Mouse (Mus musculus): ENCODE data around the gene Hs6st3. TPM values are rescaled to one million over a fixed set of nuclear protein-coding genes. Genes with fewer than 3 reads are reported as not detected.

Hs6st3 gene
- polyA plus RNA-seq, 1 experiment from 2014 or later, result 2.9 TPM

- Histone ChIP-seq H3K9ac (replicated peaks; ENCODE audit: low read length) (no peak overlapping the region), H3K27ac (replicated peaks; ENCODE audit: low read depth, low read length) (no peak overlapping the region), H3K4me1 (ENCODE audit: control insufficient read depth, insufficient read depth, low read length) (peaks cover 23% of the 10 kb centered on the region), H3K9me3 (ENCODE audit: control insufficient read depth, low read length) (no peaks in the 10 kb centered on the region), H3K4me2 (ENCODE audit: low read length) (peak overlapping the region; percentile 18), H3K27me3 (ENCODE audit: control insufficient read depth, insufficient read depth, low read length) (no peaks in the 10 kb centered on the region), H3K4me3 (replicated peaks; ENCODE audit: low read depth, low read length) (no peak overlapping the region), H3K36me3 (ENCODE audit: control insufficient read depth, insufficient read depth, low read length) (no peaks in the 10 kb centered on the region)
- peak; percentile 49 for DNase-seq
- ATAC-seq (ENCODE audit: low FRiP score, low TSS enrichment), result no peak
- 8% methylated on average over 5 of the region's 5 CpGs for WGBS
These were observed 714.0 kb downstream of the Hs6st3 start for GRCm38 (mm10) chr14:119852139-119852538.

GRCm38 (mm10) chr14:119857338-119858291 lies 719.5 kb downstream of the Hs6st3 start:
- 33% methylated on average over 23 of the region's 23 CpGs for WGBS
- peak overlapping the region; percentile 46 for H3K4me2 ChIP-seq (ENCODE audit: low read length)
- H3K4me3 ChIP-seq (replicated peaks; ENCODE audit: low read depth, low read length), result peak overlapping the region; percentile 8; the same call in 1 of the 2 replicates
- no peaks in the 10 kb centered on the region for H3K36me3 ChIP-seq (ENCODE audit: control insufficient read depth, insufficient read depth, low read length)
- H3K9me3 ChIP-seq (ENCODE audit: control insufficient read depth, low read length), result no peaks in the 10 kb centered on the region
- DNase-seq (peak; percentile 83), ATAC-seq (ENCODE audit: low FRiP score, low TSS enrichment) (peak; percentile 90)
- no peak overlapping the region; the same call in 1 of the 2 replicates for H3K9ac ChIP-seq (replicated peaks; ENCODE audit: low read length)
- H3K27ac ChIP-seq (replicated peaks; ENCODE audit: low read depth, low read length), result peak overlapping the region; percentile 70
- no peaks in the 10 kb centered on the region for H3K27me3 ChIP-seq (ENCODE audit: control insufficient read depth, insufficient read depth, low read length)
- H3K4me1 ChIP-seq (ENCODE audit: control insufficient read depth, insufficient read depth, low read length), result peaks cover 31% of the 10 kb centered on the region

- H3K27ac ChIP-seq (replicated peaks; ENCODE audit: low read depth, low read length), result no peak overlapping the region
- no peak for ATAC-seq (ENCODE audit: low FRiP score, low TSS enrichment)
These were observed 735.5 kb downstream of the Hs6st3 start for GRCm38 (mm10) chr14:119873617-119874016.

GRCm38 (mm10) chr14:119892922-119893321 lies 754.8 kb downstream of the Hs6st3 start:
- Histone ChIP-seq H3K27me3 (ENCODE audit: control insufficient read depth, insufficient read depth, low read length) (no peaks in the 10 kb centered on the region), H3K36me3 (ENCODE audit: control insufficient read depth, insufficient read depth, low read length) (no peaks in the 10 kb centered on the region), H3K4me2 (ENCODE audit: low read length) (no peak overlapping the region), H3K4me3 (replicated peaks; ENCODE audit: low read depth, low read length) (no peak overlapping the region), H3K9me3 (ENCODE audit: control insufficient read depth, low read length) (no peaks in the 10 kb centered on the region), H3K4me1 (ENCODE audit: control insufficient read depth, insufficient read depth, low read length) (peaks cover 3% of the 10 kb centered on the region; the same call in 1 of the 2 replicates), H3K27ac (replicated peaks; ENCODE audit: low read depth, low read length) (no peak overlapping the region), H3K9ac (replicated peaks; ENCODE audit: low read length) (no peak overlapping the region)
- DNase-seq (peak; percentile 41), ATAC-seq (ENCODE audit: low FRiP score, low TSS enrichment) (peak; percentile 37; the same call in 1 of the 2 replicates)
- WGBS, result 67% methylated on average over 8 of the region's 8 CpGs

More at GRCm38 (mm10) chr14:119873617-119874016, 735.5 kb downstream of the Hs6st3 start:
- H3K4me2 ChIP-seq (ENCODE audit: low read length), result no peak overlapping the region
- no peaks in the 10 kb centered on the region for H3K4me1 ChIP-seq (ENCODE audit: control insufficient read depth, insufficient read depth, low read length)
- no peaks in the 10 kb centered on the region for H3K36me3 ChIP-seq (ENCODE audit: control insufficient read depth, insufficient read depth, low read length)
- no peak overlapping the region for H3K4me3 ChIP-seq (replicated peaks; ENCODE audit: low read depth, low read length)
- 88% methylated on average over 4 of the region's 4 CpGs for WGBS
- H3K27me3 ChIP-seq (ENCODE audit: control insufficient read depth, insufficient read depth, low read length), result no peaks in the 10 kb centered on the region
- no peak for DNase-seq
- no peak overlapping the region for H3K9ac ChIP-seq (replicated peaks; ENCODE audit: low read length)
- no peaks in the 10 kb centered on the region for H3K9me3 ChIP-seq (ENCODE audit: control insufficient read depth, low read length)

GRCm38 (mm10) chr14:119895097-119895496 lies 757.0 kb downstream of the Hs6st3 start:
- no peak overlapping the region for H3K27ac ChIP-seq (replicated peaks; ENCODE audit: low read depth, low read length)
- no peak overlapping the region for H3K9ac ChIP-seq (replicated peaks; ENCODE audit: low read length)
- WGBS, result 95% methylated on average over 8 of the region's 8 CpGs
- H3K9me3 ChIP-seq (ENCODE audit: control insufficient read depth, low read length), result no peaks in the 10 kb centered on the region
- DNase-seq (no peak), ATAC-seq (ENCODE audit: low FRiP score, low TSS enrichment) (no peak)
- no peak overlapping the region for H3K4me3 ChIP-seq (replicated peaks; ENCODE audit: low read depth, low read length)
- no peaks in the 10 kb centered on the region for H3K27me3 ChIP-seq (ENCODE audit: control insufficient read depth, insufficient read depth, low read length)
- no peaks in the 10 kb centered on the region for H3K36me3 ChIP-seq (ENCODE audit: control insufficient read depth, insufficient read depth, low read length)
- H3K4me2 ChIP-seq (ENCODE audit: low read length), result no peak overlapping the region
- peaks cover 3% of the 10 kb centered on the region; the same call in 1 of the 2 replicates for H3K4me1 ChIP-seq (ENCODE audit: control insufficient read depth, insufficient read depth, low read length)

GRCm38 (mm10) chr14:119895765-119896465 lies 757.8 kb downstream of the Hs6st3 start:
- peaks cover 3% of the 10 kb centered on the region; the same call in 1 of the 2 replicates for H3K4me1 ChIP-seq (ENCODE audit: control insufficient read depth, insufficient read depth, low read length)
- 0 out of 2 replicates have a peak overlapping the region, but pooled peaks have one; percentile 6 for H3K27ac ChIP-seq (replicated peaks; ENCODE audit: low read depth, low read length)
- H3K36me3 ChIP-seq (ENCODE audit: control insufficient read depth, insufficient read depth, low read length), result no peaks in the 10 kb centered on the region
- DNase-seq (peak; percentile 60), ATAC-seq (ENCODE audit: low FRiP score, low TSS enrichment) (no peak; the same call in 1 of the 2 replicates)
- no peak overlapping the region for H3K4me2 ChIP-seq (ENCODE audit: low read length)
- H3K9ac ChIP-seq (replicated peaks; ENCODE audit: low read length), result no peak overlapping the region
- no peaks in the 10 kb centered on the region for H3K9me3 ChIP-seq (ENCODE audit: control insufficient read depth, low read length)
- WGBS, result 63% methylated on average over 10 of the region's 10 CpGs
- no peak overlapping the region for H3K4me3 ChIP-seq (replicated peaks; ENCODE audit: low read depth, low read length)
- H3K27me3 ChIP-seq (ENCODE audit: control insufficient read depth, insufficient read depth, low read length), result no peaks in the 10 kb centered on the region

GRCm38 (mm10) chr14:119902486-119902885 lies 764.3 kb downstream of the Hs6st3 start:
- no peak overlapping the region for H3K9ac ChIP-seq (replicated peaks; ENCODE audit: low read length)

GRCm38 (mm10) chr14:119908032-119908675 lies 770.0 kb downstream of the Hs6st3 start:
- 82% methylated on average over 13 of the region's 13 CpGs for WGBS
- no peak for DNase-seq

More at GRCm38 (mm10) chr14:119902486-119902885, 764.3 kb downstream of the Hs6st3 start:
- no peaks in the 10 kb centered on the region for H3K9me3 ChIP-seq (ENCODE audit: control insufficient read depth, low read length)
- no peaks in the 10 kb centered on the region for H3K4me1 ChIP-seq (ENCODE audit: control insufficient read depth, insufficient read depth, low read length)
- ATAC-seq (ENCODE audit: low FRiP score, low TSS enrichment) (no peak), DNase-seq (no peak)
- H3K27me3 ChIP-seq (ENCODE audit: control insufficient read depth, insufficient read depth, low read length), result no peaks in the 10 kb centered on the region
- no peak overlapping the region for H3K4me2 ChIP-seq (ENCODE audit: low read length)
- no peak overlapping the region for H3K4me3 ChIP-seq (replicated peaks; ENCODE audit: low read depth, low read length)
- no peak overlapping the region for H3K27ac ChIP-seq (replicated peaks; ENCODE audit: low read depth, low read length)
- H3K36me3 ChIP-seq (ENCODE audit: control insufficient read depth, insufficient read depth, low read length), result no peaks in the 10 kb centered on the region

More at GRCm38 (mm10) chr14:119908032-119908675, 770.0 kb downstream of the Hs6st3 start:
- Histone ChIP-seq H3K27me3 (ENCODE audit: control insufficient read depth, insufficient read depth, low read length) (no peaks in the 10 kb centered on the region), H3K4me1 (ENCODE audit: control insufficient read depth, insufficient read depth, low read length) (no peaks in the 10 kb centered on the region), H3K4me3 (replicated peaks; ENCODE audit: low read depth, low read length) (no peak overlapping the region), H3K9ac (replicated peaks; ENCODE audit: low read length) (no peak overlapping the region), H3K9me3 (ENCODE audit: control insufficient read depth, low read length) (no peaks in the 10 kb centered on the region), H3K27ac (replicated peaks; ENCODE audit: low read depth, low read length) (no peak overlapping the region), H3K4me2 (ENCODE audit: low read length) (no peak overlapping the region), H3K36me3 (ENCODE audit: control insufficient read depth, insufficient read depth, low read length) (no peaks in the 10 kb centered on the region)
- ATAC-seq (ENCODE audit: low FRiP score, low TSS enrichment), result no peak

Measured in midbrain, embryonic 14.5 days (tissue).